Mouse (Mus musculus) intestine, postnatal 0 days (tissue): ENCODE results near the gene A930004D18Rik. TPM values are rescaled to one million over a fixed set of nuclear protein-coding genes. Genes with fewer than 3 reads are reported as not detected.

Source experiments
- ATAC-seq: fragments of 200-750 bp; cut with Nextera tagmentation; 2 replicates; pipeline ENCODE4 v1.8.0; 2017; ENCODE audit warnings: mild to moderate bottlenecking, moderate TSS enrichment, moderate library complexity
- H3K27ac ChIP-seq: fragments of 300-500 bp; sonication (generic); 2 replicates; pipeline ENCODE4 v1.5.1; 2014; ENCODE audit warnings: mild to moderate bottlenecking, low read depth, low read length, moderate library complexity
- H3K27me3 ChIP-seq: fragments of 300-500 bp; sonication (generic); replicated peaks from 2 replicates; pipeline ENCODE4 v1.6.1; 2014; ENCODE audit warnings: low read length, mixed read lengths; ENCODE audit not compliant: control insufficient read depth, insufficient read depth
- H3K36me3 ChIP-seq: fragments of 300-500 bp; sonication (generic); 2 replicates; pipeline ENCODE4 v1.6.1; 2014; ENCODE audit warnings: mild to moderate bottlenecking, moderate library complexity; ENCODE audit not compliant: control insufficient read depth, insufficient read depth
- H3K4me1 ChIP-seq: fragments of 300-500 bp; sonication (generic); replicated peaks from 2 replicates; pipeline ENCODE4 v1.6.1; 2014; ENCODE audit warnings: antibody characterized with exemption, low read length, mixed read lengths; ENCODE audit not compliant: control insufficient read depth, insufficient read depth
- H3K4me2 ChIP-seq: fragments of 300-500 bp; sonication (generic); replicated peaks from 2 replicates; pipeline ENCODE4 v1.6.1; 2014; ENCODE audit warnings: low read depth, mild to moderate bottlenecking, moderate library complexity
- H3K4me3 ChIP-seq: fragments of 300-500 bp; sonication (generic); 2 replicates; pipeline ENCODE4 v1.5.1; 2014; ENCODE audit warnings: low read depth, low read length
- H3K9ac ChIP-seq: fragments of 300-500 bp; sonication (generic); 2 replicates; pipeline ENCODE4 v1.6.1; 2014; ENCODE audit warnings: mild to moderate bottlenecking, low read depth, low read length
- H3K9me3 ChIP-seq: fragments of 300-500 bp; sonication (generic); 2 replicates; pipeline ENCODE4 v1.6.1; 2016; ENCODE audit warnings: mixed run types; ENCODE audit not compliant: control insufficient read depth
- CTCF ChIP-seq: sonication (generic); IDR thresholded peaks from 2 replicates; pipeline ENCODE4 v1.5.1; 2016; ENCODE audit warnings: low read depth, mild to moderate bottlenecking, control low read depth, antibody characterized with exemption, moderate library complexity
- WGBS: fragments of 180-500 bp; shearing (Covaris S2); extraction: QIAGEN DNeasy Blood & Tissue Kit; methylation state at CpG from one replicate; pipeline ENCODE4 v1.1.7; 2014; 5-methylcytosine and 5-hydroxymethylcytosine counted together
- polyA plus RNA-seq: library from polyadenylated mRNA; unstranded; fragments of >200 nt; fragmentation: Nextera tagmentation; extraction: Ambion mirVana; gene quantifications from 2 replicates; pipeline ENCODE4 v1.2.1, GENCODE M21; 2015

The A930004D18Rik gene
- polyA plus RNA-seq: 6.3 and 6.8 TPM in 2 replicates

DNA sequence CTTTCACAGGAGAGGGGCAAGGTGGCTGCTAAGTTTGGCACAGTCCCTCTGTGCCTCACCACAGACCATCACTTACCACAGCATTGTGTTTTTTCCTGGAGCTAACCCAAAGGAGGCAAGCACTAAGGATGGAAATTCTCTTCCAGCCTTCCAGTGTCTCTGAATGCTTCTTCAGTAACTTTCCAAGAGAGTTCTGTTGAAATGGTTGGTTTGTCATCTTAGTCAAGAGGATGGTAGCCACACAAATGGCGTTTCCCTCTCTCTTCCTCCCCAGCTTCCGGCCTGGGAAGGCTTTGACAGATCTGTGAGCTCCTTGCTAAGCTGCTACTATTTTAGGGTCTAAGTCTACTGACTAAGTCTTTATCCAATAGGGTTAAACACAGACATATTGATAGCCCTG, at the start of gene A930004D18Rik:
TSS of gene A930004D18Rik (minus strand) at position 247 of the 400 bp plus-strand sequence.
- TF ChIP-seq CTCF: no peak
- peaks cover 6% of the 10 kb centered on the region; the same call in 1 of the 2 replicates for H3K4me1 ChIP-seq
- no peak within 1 kb of the TSS for H3K27ac ChIP-seq
- WGBS: 80% methylated on average over 2 of the region's 2 CpGs
- H3K4me3 ChIP-seq: no peak within 1 kb of the TSS
- H3K9me3 ChIP-seq: no peaks in the 10 kb centered on the region
- no peak within 1 kb of the TSS for H3K9ac ChIP-seq
- no peaks in the 10 kb centered on the region for H3K36me3 ChIP-seq
- H3K27me3 ChIP-seq: no peaks in the 10 kb centered on the region
- no peak within 1 kb of the TSS for H3K4me2 ChIP-seq
- no peak for ATAC-seq

DNA sequence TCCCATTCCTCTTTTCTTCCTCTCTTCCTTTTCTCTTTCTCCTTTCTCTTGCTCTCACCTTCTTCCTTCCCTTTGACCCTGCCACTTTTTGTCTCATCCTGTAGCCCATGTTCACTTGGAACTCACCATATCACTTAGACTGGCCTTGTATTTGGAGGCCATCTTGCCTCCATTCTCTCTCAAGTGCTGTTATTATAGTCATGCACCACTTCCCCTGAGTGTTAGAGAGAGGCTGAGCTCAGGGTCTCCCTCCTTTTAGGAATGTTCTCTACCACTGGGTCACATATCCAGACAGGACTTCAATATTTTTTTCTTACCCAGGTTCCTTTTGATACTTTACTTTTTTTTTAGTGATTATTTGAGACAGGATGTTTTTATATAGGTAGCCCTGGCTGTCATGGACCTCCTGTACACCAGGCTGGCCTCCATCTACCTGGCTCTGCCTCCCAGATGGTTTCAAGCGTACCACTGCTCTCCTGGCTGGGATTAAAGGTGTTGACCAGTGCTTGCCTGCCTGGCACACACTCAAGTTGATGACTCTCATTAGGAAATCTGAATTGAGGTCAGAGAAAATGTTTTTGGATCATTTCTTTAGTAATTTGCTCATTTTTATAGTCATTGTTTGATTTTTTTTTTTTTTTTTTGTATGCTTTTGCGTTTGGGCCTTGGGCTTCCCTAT, 42.8 kb upstream of the A930004D18Rik start:
- Histone ChIP-seq H3K9me3 (no peaks in the 10 kb centered on the region), H3K27ac (no peak overlapping the region), H3K9ac (no peak overlapping the region), H3K4me2 (no peak overlapping the region), H3K27me3 (no peaks in the 10 kb centered on the region), H3K36me3 (peaks cover 37% of the 10 kb centered on the region), H3K4me3 (no peak overlapping the region), H3K4me1 (no peaks in the 10 kb centered on the region)
- 89% methylated on average over 2 of the region's 2 CpGs for WGBS
- ATAC-seq: no peak
- TF ChIP-seq CTCF: no peak

DNA sequence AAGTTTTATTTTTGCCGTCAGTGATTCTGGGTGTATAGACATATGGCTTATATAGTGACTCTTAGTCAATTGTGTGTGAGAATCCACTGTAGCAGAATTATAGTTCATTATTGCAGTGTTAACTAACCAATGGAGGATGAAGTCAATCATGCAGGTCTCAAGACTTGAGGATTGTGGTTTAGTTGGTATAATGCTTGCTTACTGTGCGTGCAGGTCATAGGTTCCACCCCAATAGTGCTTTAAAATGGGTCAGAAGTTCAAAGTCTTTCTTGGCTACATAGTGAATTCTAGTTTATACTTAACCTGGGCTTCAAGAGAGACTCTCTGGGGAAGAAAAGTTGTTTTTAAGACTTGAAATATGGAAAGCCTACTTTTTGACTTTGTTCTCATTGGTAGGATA, 34.4 kb upstream of the A930004D18Rik start:
- Histone ChIP-seq H3K4me2 (no peak overlapping the region), H3K4me1 (no peaks in the 10 kb centered on the region), H3K4me3 (no peak overlapping the region), H3K27me3 (no peaks in the 10 kb centered on the region), H3K36me3 (peaks cover 5% of the 10 kb centered on the region; the same call in 1 of the 2 replicates), H3K27ac (no peak overlapping the region), H3K9me3 (no peaks in the 10 kb centered on the region), H3K9ac (no peak overlapping the region)
- no peak for TF ChIP-seq CTCF
- 59% methylated on average over 2 of the region's 2 CpGs for WGBS
- ATAC-seq: no peak

DNA sequence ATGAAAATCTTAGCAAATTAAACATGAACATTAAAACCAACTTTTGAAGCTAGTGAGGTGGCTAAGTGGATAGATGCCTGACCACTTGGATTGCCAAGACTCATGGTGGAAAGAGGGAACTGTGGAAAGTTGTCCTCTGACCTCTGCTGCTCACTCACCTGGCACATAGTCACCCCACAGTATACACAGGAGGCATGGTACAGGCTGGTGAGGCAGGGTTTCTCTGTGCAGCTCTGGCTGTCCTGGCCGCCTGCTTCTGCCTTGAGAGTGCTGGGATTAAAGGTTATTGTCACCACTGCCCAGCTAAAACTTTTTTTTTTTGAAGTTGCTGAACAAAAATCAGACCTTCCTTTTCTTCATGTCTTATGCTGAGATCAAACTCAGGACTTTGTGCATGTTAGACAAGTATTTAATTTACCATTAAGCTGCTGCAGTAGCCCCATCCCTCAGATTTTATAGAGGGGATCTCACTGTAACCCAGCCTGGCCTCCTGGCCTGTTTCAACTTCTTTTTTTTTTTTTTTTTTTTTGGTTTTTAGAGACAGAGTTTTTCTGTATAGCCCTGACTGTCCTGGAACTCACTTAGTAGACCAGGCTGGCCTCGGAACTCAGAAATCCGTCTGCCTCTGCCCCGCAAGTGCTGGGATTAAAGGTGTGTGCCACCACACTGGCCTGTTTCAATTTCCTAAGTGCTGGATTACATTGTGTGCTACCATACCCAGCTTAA, 30.7 kb upstream of the A930004D18Rik start:
- TF ChIP-seq CTCF: no peak
- no peaks in the 10 kb centered on the region for H3K4me1 ChIP-seq
- no peaks in the 10 kb centered on the region for H3K27me3 ChIP-seq
- ATAC-seq: no peak
- no peak overlapping the region for H3K27ac ChIP-seq
- H3K36me3 ChIP-seq: no peaks in the 10 kb centered on the region
- WGBS: 89% methylated on average over 4 of the region's 4 CpGs
- H3K4me3 ChIP-seq: no peak overlapping the region
- H3K4me2 ChIP-seq: no peak overlapping the region
- no peak overlapping the region for H3K9ac ChIP-seq
- H3K9me3 ChIP-seq: no peaks in the 10 kb centered on the region

DNA sequence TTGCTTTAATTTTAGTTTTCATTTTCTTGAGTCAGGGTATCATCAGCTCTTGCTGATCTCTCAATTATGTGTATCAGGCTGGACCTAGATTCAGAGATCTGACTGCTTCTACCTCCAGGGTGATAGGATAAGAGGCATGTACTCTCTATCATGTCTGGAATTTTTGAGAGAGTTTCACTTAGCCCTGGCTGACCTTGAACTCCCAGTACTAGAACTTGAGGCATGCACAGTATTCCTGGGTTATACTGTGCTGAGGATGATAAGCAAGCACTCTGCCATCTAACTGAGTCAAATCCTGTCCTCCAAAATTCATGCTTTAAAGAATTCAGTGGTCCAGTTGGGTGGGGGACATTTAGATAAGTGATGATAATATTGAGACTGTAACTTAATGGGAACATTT, 28.9 kb upstream of the A930004D18Rik start:
- no peak for ATAC-seq
- Histone ChIP-seq H3K9me3 (no peaks in the 10 kb centered on the region), H3K27ac (no peak overlapping the region)

DNA sequence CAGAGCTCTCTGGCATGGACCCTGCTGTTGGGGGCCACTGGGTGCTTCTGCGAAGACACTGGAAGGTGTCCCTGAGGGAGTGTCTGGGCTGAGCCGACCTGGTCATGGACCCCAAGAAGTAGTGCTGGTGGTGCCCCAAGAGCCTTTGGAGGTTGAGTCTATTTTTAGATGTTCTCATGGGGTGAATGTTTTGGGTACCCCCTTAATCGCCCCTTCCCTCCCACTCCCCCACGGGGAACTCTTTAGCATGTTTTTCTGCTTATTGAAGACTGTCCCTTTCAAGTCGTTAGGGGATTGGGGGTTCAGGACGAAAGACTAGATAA, 28.1 kb upstream of the A930004D18Rik start:
- 9% methylated on average over 6 of the region's 6 CpGs for WGBS
- no peaks in the 10 kb centered on the region for H3K36me3 ChIP-seq
- H3K4me3 ChIP-seq: peak overlapping the region; percentile 94
- no peaks in the 10 kb centered on the region for H3K4me1 ChIP-seq
- H3K9ac ChIP-seq: peak overlapping the region; percentile 99
- H3K27ac ChIP-seq: peak overlapping the region; percentile 100
- no peaks in the 10 kb centered on the region for H3K27me3 ChIP-seq
- no peaks in the 10 kb centered on the region for H3K9me3 ChIP-seq
- H3K4me2 ChIP-seq: peak overlapping the region; percentile 79
- ATAC-seq: no peak
- TF ChIP-seq CTCF: no peak

More for the DNA sequence above, 28.9 kb upstream of the A930004D18Rik start:
- TF ChIP-seq CTCF: no peak
- Histone ChIP-seq H3K4me2 (no peak overlapping the region), H3K36me3 (no peaks in the 10 kb centered on the region), H3K4me1 (no peaks in the 10 kb centered on the region), H3K27me3 (no peaks in the 10 kb centered on the region), H3K9ac (no peak overlapping the region), H3K4me3 (no peak overlapping the region)
